Mouse (Mus musculus) adrenal gland, postnatal 36 days (tissue): ENCODE results near the gene Gm6614. TPM values are rescaled to one million over a fixed set of nuclear protein-coding genes. Genes with fewer than 3 reads are reported as not detected.

Source experiments
- DNase-seq, 2 experiments: peaks; one replicate each; pipeline ENCODE4 v3.0.0; 2021; ENCODE audit warnings: mixed read lengths in 1 of 2
- long read RNA-seq, 2 experiments: library from polyadenylated mRNA; stranded (forward); transcript quantifications; one replicate each; pipeline ENCODE4 v2.0.0; 2021; ENCODE audit warnings: borderline sequencing depth in 2 of 2
- total RNA-seq, 2 experiments: library from RNA; stranded (reverse); gene quantifications; 2 replicates each; pipeline ENCODE4 v1.2.3; 2021

The Gm6614 gene
- not detected for total RNA-seq
- long read RNA-seq, experiment 1: 0 reads
- long read RNA-seq, experiment 2: 0 reads

DNA sequence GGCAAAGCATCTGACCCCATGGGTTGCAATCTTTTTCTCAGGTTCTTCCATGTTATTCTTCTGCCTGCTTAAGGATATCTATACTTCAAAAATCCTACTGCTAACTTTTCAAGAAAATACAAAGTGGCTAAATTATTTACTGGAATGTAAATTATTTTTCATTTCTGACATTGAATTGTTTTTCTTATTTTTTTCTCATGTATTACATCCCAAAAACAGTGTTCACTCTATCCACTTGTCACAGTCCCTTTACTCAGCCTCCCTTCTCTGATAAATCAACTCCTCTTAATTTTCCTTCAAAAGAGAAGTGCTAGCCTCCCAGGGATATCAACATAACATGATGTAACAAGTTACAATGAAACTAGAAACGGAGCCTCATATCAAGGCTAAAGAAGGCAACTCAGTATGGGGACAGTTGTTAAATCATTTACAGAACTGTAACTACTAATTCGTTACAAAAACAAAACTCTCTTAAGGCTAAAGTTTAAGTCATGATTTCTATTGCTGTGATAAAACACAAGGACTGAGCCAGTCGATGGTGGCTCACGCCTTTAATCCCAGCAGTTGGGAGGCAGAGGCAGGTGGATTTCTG lies at the start of gene Gm6614:
TSS of gene Gm6614 (minus strand) at position 51 of the 592 bp plus-strand sequence.
- DNase-seq: no peak

DNA sequence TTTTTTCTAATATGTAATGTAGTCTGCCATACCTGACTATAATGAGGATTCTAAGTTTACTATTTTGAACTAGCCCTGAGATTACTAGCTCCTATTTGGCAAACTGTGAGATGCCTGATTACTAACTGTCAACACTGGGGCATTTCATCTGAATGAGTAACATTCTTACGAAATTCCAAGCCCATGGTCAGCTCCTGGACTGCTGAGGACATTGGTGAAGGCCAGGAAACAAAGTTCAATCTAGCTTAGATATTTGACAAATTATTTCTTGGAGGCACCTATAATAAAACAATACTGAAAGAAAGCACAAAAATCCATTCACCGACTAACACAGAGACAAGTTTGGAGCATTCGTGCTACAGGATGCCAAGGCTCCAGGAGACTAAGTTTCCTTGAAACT lies 47.1 kb upstream of the Gm6614 start:
- peak in 1 of 2 experiments; percentile 4 for DNase-seq

DNA sequence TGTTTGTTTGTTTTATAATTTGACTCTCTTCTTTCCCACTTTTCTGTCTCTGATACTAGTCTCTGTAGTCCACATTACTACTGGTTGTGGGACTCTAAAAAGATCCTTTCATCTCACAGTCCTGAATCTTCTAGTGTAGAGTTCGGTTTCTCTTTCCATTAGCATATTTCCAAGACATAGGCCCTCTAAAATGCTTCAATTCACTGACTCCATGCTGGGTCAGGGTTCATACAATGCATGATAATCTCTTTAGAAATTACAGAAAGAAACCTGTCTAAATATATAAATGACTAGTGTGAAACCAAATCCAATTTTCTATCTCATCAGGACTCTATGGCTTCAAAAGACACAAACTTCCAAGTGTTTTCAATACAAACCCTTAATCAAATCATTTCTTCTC lies 36.5 kb upstream of the Gm6614 start:
- DNase-seq: no peak

DNA sequence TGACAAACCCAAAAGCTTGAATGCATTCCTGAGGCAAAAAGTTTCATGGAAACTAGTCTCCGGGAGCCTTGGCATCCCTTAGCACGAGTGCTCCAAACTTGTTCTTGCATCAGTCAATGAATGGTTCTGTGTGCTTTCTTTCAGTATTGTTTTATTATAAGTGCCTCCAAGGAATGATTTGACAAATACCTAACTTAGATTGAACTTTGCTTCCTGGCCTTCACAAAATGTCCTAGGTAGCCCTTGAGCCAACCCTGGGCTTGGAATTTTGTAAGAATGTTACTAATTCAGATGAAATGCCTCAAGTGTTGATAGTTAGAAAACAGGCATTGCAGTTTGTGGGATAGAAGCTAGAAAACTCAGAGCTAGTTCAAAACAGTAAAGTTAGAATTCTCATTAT lies 34.5 kb upstream of the Gm6614 start:
- DNase-seq: no peak

DNA sequence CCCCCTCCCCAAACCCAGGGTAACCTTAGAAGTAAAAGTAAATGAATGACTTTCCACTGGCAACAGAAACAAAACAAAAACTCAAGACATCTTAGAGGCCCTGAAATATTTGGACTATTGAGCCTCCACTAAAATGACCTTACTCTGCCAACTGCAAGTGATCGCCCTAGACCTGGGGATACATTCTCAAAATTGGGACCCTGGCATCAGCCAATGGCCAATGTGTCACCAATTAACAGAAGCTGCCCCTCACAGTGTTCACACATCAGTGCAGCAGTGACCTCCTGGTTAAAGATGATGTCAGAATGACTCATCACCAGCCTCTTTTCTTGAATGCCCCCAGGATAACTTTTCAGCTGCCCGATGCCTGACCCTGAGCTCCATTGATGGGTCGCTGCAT lies 30.7 kb upstream of the Gm6614 start:
- DNase-seq: no peak

DNA sequence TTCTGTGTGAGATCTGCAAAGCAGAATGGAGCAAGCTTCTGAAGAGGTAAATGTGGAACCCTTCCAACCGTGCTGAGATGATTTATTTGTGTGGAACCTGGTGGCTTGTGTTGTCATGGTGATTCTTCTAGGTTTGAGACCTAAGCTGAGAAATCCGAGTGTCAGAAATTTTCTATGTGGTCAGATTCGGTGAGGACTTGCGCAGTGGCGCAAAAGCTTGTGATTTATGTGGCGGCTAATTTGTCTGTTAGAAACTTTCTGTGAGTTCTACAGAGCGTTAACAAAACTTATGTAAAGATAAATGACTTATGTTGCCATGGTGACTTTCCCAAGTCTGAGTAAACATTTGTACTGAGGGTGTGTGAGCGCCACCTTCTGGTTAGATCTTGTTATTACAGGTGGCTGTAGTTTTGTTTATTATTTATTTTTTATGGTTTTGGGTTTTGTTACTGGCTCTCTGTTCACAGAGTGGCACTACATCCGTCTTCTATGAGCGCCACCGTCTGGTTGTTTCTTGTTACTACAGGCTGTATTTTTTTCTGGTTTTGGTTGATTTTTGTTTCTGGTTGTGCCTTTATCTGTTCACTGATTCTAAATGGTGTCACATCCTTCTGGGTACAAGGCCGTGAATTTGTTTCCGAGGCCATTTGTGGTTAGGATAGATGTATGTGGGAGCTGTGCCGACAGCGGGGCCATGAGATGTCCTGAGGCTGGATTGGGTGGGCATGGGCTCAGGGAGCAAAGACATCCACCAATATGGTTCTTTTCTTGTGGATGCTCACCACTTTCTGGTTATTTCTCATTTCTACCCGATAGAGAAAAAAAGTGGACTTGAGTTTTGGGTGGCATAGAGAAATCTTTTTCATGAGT lies 29.3 kb upstream of the Gm6614 start:
- DNase-seq: peak; percentile 2 to 14

DNA sequence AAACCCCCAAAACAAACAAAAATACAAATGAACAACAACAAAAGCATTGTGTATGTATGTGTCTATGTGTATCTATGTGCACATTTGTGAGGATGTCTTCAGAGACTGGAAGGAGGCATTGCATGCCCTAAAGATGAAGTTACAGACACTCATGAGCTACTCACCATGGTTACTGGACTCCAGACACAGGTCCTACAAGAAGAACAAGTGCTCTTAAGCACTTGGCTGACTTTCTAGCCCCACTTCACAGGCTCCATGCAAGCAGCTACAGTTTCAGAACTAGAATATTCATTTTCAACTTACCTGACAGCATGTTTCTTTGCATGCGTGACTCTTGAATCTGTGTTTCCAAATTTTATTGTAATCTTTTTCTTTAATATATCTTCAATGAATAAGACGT lies 24.6 kb upstream of the Gm6614 start:
- no peak for DNase-seq

DNA sequence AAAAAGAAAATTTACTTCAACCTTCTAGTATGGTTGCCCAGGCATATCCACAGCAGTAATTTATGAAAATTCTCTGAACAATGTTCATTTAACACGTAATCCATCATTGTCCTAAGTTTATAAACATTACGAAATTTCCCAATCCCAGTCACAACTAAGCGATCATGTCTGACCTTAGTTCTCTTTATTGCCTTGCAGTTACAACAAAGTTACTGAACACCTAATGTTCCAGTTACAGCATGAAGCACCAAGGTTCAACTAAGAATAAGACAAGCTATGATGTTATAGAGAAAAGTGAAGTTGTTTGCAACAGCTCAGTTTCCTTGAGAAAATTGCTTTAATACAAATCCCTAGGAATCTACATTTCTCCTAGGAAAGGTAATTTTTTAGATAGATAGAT lies 10.5 kb upstream of the Gm6614 start:
- DNase-seq: no peak

DNA sequence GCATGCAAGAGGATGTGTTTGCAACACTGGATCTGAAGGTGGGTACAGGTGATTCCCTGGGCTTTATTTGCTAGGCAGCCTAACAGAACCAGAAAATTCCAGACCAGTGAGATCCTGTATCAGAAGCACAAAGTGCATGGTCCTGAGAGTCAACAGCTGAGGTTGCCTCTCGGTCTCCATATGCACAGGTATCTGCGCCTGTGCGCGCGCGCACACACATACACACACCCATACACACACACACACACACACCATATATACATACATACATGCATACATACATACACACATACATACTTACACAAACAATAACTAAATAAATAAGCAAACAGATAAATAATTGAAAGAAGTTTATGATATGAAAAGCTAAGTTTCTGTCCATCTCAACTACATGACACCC lies 24.4 kb downstream of the Gm6614 start:
- DNase-seq: no peak

DNA sequence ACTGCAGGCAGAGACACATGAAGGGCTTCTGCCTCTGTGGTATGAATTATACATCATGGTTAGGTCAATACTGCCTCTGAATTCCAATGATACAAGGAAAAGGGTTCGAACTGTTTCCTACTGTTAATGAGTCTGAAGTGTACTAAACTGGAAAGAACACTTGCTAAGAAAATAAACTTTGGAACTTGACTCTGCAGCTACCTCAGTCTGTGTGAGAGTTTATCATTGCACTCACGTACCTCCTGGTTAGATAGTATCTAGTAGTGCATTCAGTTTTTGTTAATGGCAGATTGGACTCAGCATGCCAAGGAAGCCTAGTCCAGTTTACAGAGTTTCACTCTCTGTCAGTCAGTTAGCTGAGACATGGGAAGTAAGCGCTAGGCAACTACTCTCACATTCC lies 26.6 kb downstream of the Gm6614 start:
- DNase-seq: no peak

DNA sequence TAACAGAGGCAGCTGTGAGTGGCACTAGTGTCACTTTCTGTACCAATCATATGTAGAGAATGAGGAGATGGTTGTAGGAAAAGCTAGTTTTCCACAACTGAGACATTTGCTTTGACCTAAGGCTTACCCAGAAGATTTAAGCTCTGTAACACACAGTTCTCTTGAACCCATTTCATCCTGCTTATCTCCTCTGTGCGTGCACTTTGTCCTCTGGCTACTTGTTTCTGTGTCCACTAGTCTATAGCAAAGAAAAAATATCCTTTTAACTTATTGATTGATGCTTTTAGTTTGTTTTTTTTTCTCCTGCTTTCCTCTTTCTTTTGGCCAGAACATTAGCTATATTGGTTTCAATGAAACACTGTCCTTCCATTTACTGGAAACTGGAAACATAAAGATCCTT lies 48.8 kb downstream of the Gm6614 start:
- no peak for DNase-seq

DNA sequence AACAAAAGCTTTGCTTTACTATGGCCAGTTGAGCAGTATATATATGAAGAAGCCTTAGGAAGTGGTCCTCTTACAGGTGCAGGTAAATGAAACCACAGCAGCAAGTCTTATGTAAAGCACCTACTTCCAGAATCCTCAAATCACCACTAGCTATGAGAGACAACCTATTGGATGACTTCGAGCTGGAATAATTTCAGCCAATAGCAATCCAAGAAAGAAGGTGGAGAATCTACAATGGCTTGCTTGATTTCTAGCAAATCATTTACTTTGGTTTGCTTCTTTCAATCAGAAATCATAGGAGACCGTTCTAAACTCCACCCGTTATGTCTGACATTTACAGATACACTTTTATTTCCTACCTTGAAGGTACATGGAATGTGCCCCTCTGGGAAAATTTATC lies 49.4 kb downstream of the Gm6614 start:
- DNase-seq: no peak

DNA sequence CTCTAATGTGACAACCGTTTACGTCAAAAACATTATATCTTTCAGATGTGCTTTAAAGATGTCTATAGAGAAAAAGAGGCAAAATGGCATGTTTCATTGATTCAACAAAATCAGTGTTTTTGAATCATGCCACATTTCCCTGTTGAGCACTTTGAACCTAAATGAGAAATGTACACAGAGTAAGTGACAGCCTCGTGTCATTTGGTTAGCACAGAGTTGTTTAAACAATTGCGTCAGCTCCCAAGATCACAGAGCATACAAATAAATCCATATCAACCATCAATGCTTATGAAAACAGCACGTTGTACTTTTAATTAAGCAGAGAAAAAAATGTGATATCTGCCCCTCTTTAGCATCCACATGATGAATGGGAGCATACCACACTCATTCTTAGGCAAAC lies 50.7 kb downstream of the Gm6614 start:
- DNase-seq: no peak

DNA sequence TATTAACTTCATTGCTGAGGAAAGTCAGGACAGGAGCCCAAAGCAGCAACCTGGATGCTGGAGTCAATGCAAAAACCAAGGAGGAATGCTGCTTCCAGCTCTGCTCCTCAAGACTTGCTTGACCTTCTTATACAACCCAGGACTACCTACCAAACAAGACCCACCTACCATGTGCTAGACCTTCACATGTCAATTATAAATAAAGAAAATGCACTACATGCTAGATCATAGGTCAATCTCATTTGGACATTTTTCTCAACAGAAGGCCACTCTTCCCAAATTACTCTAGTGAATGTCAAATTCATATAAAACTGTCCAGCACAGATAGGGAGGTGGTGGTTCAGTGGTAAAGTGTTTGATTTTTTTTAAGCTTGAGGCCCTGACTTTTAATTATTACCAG lies 64.4 kb downstream of the Gm6614 start, which contains the start of gene Slco1a1:
TSS of gene Slco1a1 (minus strand) at position 101 of the 400 bp plus-strand sequence.
- DNase-seq: no peak

DNA sequence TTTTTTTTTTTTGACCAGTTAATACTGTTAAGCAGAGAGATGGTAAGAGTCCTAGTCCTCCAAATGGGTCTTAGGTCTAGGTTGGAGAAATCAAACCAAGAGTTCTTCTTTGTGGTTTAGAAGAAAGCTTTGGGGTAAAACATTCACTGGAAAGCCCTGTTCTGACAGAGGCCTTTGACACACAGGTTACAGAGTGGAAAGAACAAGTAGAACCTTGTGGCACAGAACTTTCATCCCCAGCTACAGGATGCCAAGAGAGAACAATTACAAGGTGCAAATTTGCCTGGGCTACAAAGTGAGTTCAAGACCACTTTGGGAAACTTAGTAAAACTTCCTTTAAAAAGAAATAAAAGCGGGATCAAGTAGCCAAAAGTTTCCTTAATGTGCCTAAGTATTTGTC lies 70.8 kb downstream of the Gm6614 start:
- no peak for DNase-seq

Other genes starting within 250 kb of the Gm6614 start
- not detected for gene Gm5724, start 237.6 kb downstream of the Gm6614 start, total RNA-seq
- gene Slco1a4, start 155.2 kb downstream of the Gm6614 start, total RNA-seq: under 1 TPM; 0.30 to 0.49 TPM
- under 1 TPM in 1 of 2 experiments, not detected in 1; 0.10 TPM for gene Slco1a1, start 64.5 kb downstream of the Gm6614 start, total RNA-seq
- under 1 TPM in 1 of 2 experiments, not detected in 1; 0.72 TPM for gene Slco1a6, start 197.1 kb upstream of the Gm6614 start, total RNA-seq